8 mouse cellular contexts compared by ENCODE assay signal in the genomic region with DNA sequence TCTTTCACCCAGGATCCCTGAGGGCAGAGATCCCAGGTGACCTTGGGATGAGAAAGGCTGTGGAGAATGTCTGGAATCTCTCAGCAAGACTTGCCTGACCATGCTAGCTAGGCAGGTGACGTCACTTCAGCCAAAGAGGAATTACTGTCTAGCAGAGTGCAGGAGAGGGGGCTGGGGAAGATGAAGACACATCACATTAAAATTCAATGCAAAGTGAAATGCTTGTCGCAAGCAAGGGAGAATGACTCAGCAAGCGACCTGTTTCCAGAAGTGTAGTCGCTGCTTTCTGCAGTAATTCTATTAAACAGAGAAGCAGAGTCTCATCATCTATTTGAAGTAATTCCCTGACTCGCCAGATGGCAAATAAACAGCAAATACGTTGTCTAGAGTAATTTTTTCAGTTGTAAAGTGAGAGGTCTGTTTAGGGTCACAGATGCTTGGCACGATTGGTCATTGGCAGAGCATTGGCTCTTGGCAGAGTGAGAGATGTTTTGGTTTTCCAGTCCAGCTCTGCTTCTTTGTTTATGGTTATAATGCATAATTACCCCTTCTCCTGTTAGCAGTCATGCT. TPM values are rescaled to one million over a fixed set of nuclear protein-coding genes. Genes with fewer than 3 reads are reported as not detected.
DNase-seq lines count a peak whose midpoint lies in the region; ATAC-seq and TF ChIP-seq lines count a peak whose summit lies in the region.

No protein-coding gene starts in this region.

- no peak for ATAC-seq in heart, embryonic 13.5 days (ENCODE audit: extremely low read depth, insufficient number of reproducible peaks, low FRiP score, low TSS enrichment)

- DNase-seq in heart, adult 2 months: no peak
- peak; percentile 36 for DNase-seq in 416B (ENCODE audit: low read depth)
- peak; percentile 31 for DNase-seq in adrenal gland, adult 8-10 months
- DNase-seq in kidney, postnatal 36 days: peak; percentile 15 to 17
- DNase-seq in retina, embryonic 14.5 days (ENCODE audit: low spot score): peak; percentile 34
- DNase-seq in spleen, postnatal 14 days (ENCODE audit: low spot score in 2 of 2): no peak
- no peak for DNase-seq in neural tube, embryonic 10.5 days (ENCODE audit: extremely low spot score, low spot score)

- intact Hi-C loops in heart, adult 2 months (cut with DNase I): no loop called here

- no peak overlapping the region for H3K4me3 ChIP-seq in heart, embryonic 13.5 days
- H3K4me3 ChIP-seq in heart, adult 2 months: no peak overlapping the region

- H3K36me3 ChIP-seq in heart, embryonic 13.5 days: no peaks in the 10 kb centered on the region
- H3K36me3 ChIP-seq in heart, adult 2 months (ENCODE audit: control insufficient read depth, insufficient read depth, low read length): no peaks in the 10 kb centered on the region

- no peaks in the 10 kb centered on the region for H3K27me3 ChIP-seq in heart, embryonic 13.5 days (replicated peaks)
- H3K27me3 ChIP-seq in heart, adult 2 months (ENCODE audit: control insufficient read depth, insufficient read depth, low read length): no peaks in the 10 kb centered on the region

- peaks cover 11% of the 10 kb centered on the region for H3K4me1 ChIP-seq in heart, embryonic 13.5 days
- peaks cover 3% of the 10 kb centered on the region for H3K4me1 ChIP-seq in heart, adult 2 months (ENCODE audit: control insufficient read depth, insufficient read depth, low read length)

- H3K9ac ChIP-seq in heart, embryonic 13.5 days: no peak overlapping the region
- H3K9ac ChIP-seq in heart, adult 2 months (ENCODE audit: low read depth, low read length): no peak overlapping the region

- no peak for TF ChIP-seq CTCF in heart, adult 2 months (IDR thresholded peaks at IDR 0.05)

- 0 out of 2 replicates have a peak overlapping the region, but pooled peaks have one; percentile 8 for H3K4me2 ChIP-seq in heart, embryonic 13.5 days

- 49% methylated on average over 7 of the region's 7 CpGs for WGBS in heart, embryonic 13.5 days
- 39% methylated on average over 7 of the region's 7 CpGs for WGBS in heart, adult 2 months

- H3K27ac ChIP-seq in heart, embryonic 13.5 days (replicated peaks): peak overlapping the region; percentile 55
- no peak overlapping the region for H3K27ac ChIP-seq in heart, adult 2 months

- H3K9me3 ChIP-seq in heart, embryonic 13.5 days: no peaks in the 10 kb centered on the region

- TF ChIP-seq POLR2A in heart, adult 2 months (IDR thresholded peaks at IDR 0.05; ENCODE audit: insufficient read depth, low read depth, low read length): no peak

- no peak for TF ChIP-seq EP300 in heart, adult 2 months (IDR thresholded peaks at IDR 0.05; ENCODE audit: insufficient read depth, low read depth, low read length)

- H3K79me2 ChIP-seq in heart, adult 2 months (replicated peaks; ENCODE audit: control insufficient read depth, insufficient read depth, low read length): no peaks in the 10 kb centered on the region

RNA-seq across cellular contexts. Expression of a gene that starts 8.5 kb away (rescaled TPM):
- polyA plus RNA-seq in heart, embryonic 13.5 days (2015; fragmentation: Nextera tagmentation; extraction: Ambion mirVana): 23.1 and 25.7 TPM in 2 replicates
- 10 to 100 TPM; 27.8 TPM for total RNA-seq in heart, adult 2 months (2021)
- 4.1 and 8.1 TPM in 2 replicates for polyA plus RNA-seq in heart, adult 2 months (2012; rRNA removed)
- total RNA-seq in adrenal gland, adult 8-10 months (2022): 10 to 100 TPM; 34.0 to 46.9 (median 36.2) TPM

RNA-seq across cellular contexts. Expression of a gene that starts 35.2 kb away (rescaled TPM):
- polyA plus RNA-seq in heart, embryonic 13.5 days (2015; fragmentation: Nextera tagmentation; extraction: Ambion mirVana): 9.6 and 10.5 TPM in 2 replicates
- 1 to 10 TPM; 3.9 to 5.0 TPM for total RNA-seq in heart, adult 2 months (2021)
- polyA plus RNA-seq in heart, adult 2 months (2012; rRNA removed): 3.0 and 6.4 TPM in 2 replicates
- 10 to 100 TPM in 2 of 4 experiments, 1 to 10 TPM in 2; 9.2 to 15.4 (median 10.6) TPM for total RNA-seq in adrenal gland, adult 8-10 months (2022)

Comparison
In these comparisons a context has a peak if more than half of its experiments do, and no peak if none do; other contexts are left out.
1. DNase-seq: peak in 416B (single experiment), adrenal gland, adult 8-10 months (single experiment), kidney, postnatal 36 days (2 of 2) and retina, embryonic 14.5 days (single experiment); none in heart, adult 2 months (0 of 2), spleen, postnatal 14 days (0 of 2) and neural tube, embryonic 10.5 days (single experiment).